ENCODE assay signal across 29 mouse cellular contexts in genomic region chr1:40030976-40031356, GRCm38 (mm10). TPM values are rescaled to one million over a fixed set of nuclear protein-coding genes. Genes with fewer than 3 reads are reported as not detected.
"Had no signal": no experiment of that assay in that cellular context is flagged by ENCODE, and none has a peak within 500 bp of the region (broad histone marks: within the 10 kb centered on the region; RNA-seq: fewer than 3 reads in every experiment).

No protein-coding gene starts in this region.

- DNase-seq: cerebellum, adult 2 months; cerebellum, adult 8-10 months; cerebellum, adult 9-10 months; cerebellum, adult 9-11 months; cerebellum, postnatal 10 days; cerebellum, postnatal 14 days; cerebellum, postnatal 25 days; cerebellum, postnatal 36 days; embryo, embryonic 11 days; forebrain, postnatal 0 days; gastrocnemius, adult 2 months; gastrocnemius, postnatal 10 days; gastrocnemius, postnatal 14 days; gastrocnemius, postnatal 25 days; gastrocnemius, postnatal 36 days; heart, adult 18-20 months; heart, adult 2 months had no signal

- H3K4me3 ChIP-seq: embryonic facial prominence, embryonic 10.5 days; embryonic facial prominence, embryonic 12.5 days; embryonic facial prominence, embryonic 13.5 days; embryonic facial prominence, embryonic 15.5 days; erythroblast, embryonic 14.5 days; forebrain, embryonic 10.5 days; forebrain, embryonic 12.5 days; forebrain, embryonic 13.5 days; forebrain, embryonic 15.5 days; gastrocnemius, adult 2 months; heart, adult 2 months had no signal

- H3K4me2 ChIP-seq: embryonic facial prominence, embryonic 12.5 days; embryonic facial prominence, embryonic 13.5 days; embryonic facial prominence, embryonic 15.5 days; forebrain, embryonic 12.5 days; forebrain, embryonic 13.5 days; forebrain, embryonic 15.5 days had no signal

- H3K27me3 ChIP-seq: embryonic facial prominence, embryonic 12.5 days; embryonic facial prominence, embryonic 13.5 days; embryonic facial prominence, embryonic 15.5 days; forebrain, embryonic 12.5 days; forebrain, embryonic 13.5 days; forebrain, embryonic 15.5 days had no signal

RNA-seq across cellular contexts. Expression of gene Il1r2, which starts 42.9 kb away (rescaled TPM):
- total RNA-seq: common myeloid progenitor, adult 5-6 weeks; forebrain, postnatal 0 days; gastrocnemius, postnatal 4 days; heart, adult 18-20 months; heart, adult 8-10 months had no signal
- polyA plus RNA-seq: erythroblast, embryonic 14.5 days had no signal
